Mouse (Mus musculus) C2C12 (cell line): ENCODE measurements around the gene Bicc1.

Experiments
- CEBPB ChIP-seq: IDR thresholded peaks from one replicate; pipeline ENCODE4 v1.6.1; 2011; ENCODE audit warnings: low read depth, mild to moderate bottlenecking, control low read depth, moderate library complexity
- CTCF ChIP-seq: IDR thresholded peaks from one replicate; pipeline ENCODE4 v1.5.1; 2011; ENCODE audit not compliant: control insufficient read depth, insufficient read depth, insufficient read length
- MAX ChIP-seq: IDR thresholded peaks from one replicate; pipeline ENCODE4 v1.6.1; 2011; ENCODE audit warnings: mild to moderate bottlenecking, control low read depth
- MYOD1 ChIP-seq: IDR thresholded peaks from one replicate; pipeline ENCODE4 v1.6.1; 2011; ENCODE audit warnings: low read depth; ENCODE audit not compliant: control insufficient read depth, insufficient read length
- USF1 ChIP-seq: IDR thresholded peaks from one replicate; pipeline ENCODE4 v1.6.1; 2011; ENCODE audit warnings: low read depth, mild to moderate bottlenecking, control low read depth, moderate library complexity

- TF ChIP-seq CTCF, result no peak
- no peak for TF ChIP-seq USF1
- no peak for TF ChIP-seq MAX
- TF ChIP-seq MYOD1, result no peak
- no peak for TF ChIP-seq CEBPB
These were observed 17.7 kb upstream of the Bicc1 start for GRCm38 (mm10) chr10:71177201-71177600.
